Mouse (Mus musculus) heart, embryonic 11.5 days (tissue): ENCODE measurements at regions not wholly inside any gene's neighbourhood (a gene's known extent, or its start where the extent isn't known, plus 50 kb on each side); places are given as distances from the start of the nearest gene placed in this dataset.

Experiments
- ATAC-seq: fragments of 200-750 bp; cut with Nextera tagmentation; replicated peaks from 2 replicates; pipeline ENCODE4 v1.8.0; 2017; ENCODE audit warnings: moderate library complexity; ENCODE audit not compliant: insufficient number of reproducible peaks, low FRiP score, low TSS enrichment
- H3K27ac ChIP-seq: fragments of 300-500 bp; sonication (generic); 2 replicates; pipeline ENCODE4 v1.5.1; 2014; ENCODE audit warnings: mild to moderate bottlenecking, low read depth, low read length
- H3K27me3 ChIP-seq: fragments of 300-500 bp; sonication (generic); 2 replicates; pipeline ENCODE4 v1.6.1; 2014; ENCODE audit warnings: mild to moderate bottlenecking, low read length, mixed read lengths; ENCODE audit not compliant: control insufficient read depth, insufficient read depth
- H3K36me3 ChIP-seq: fragments of 300-500 bp; sonication (generic); 2 replicates; pipeline ENCODE4 v1.6.1; 2014; ENCODE audit warnings: mild to moderate bottlenecking, low read length, moderate library complexity, mixed read lengths; ENCODE audit not compliant: control insufficient read depth, insufficient read depth
- H3K4me1 ChIP-seq: fragments of 300-500 bp; sonication (generic); 2 replicates; pipeline ENCODE4 v1.6.1; 2014; ENCODE audit warnings: low read length; ENCODE audit not compliant: control insufficient read depth, insufficient read depth
- H3K4me2 ChIP-seq: fragments of 300-500 bp; sonication (generic); 2 replicates; pipeline ENCODE4 v1.6.1; 2014; ENCODE audit warnings: mild to moderate bottlenecking, moderate library complexity
- H3K4me3 ChIP-seq: fragments of 300-500 bp; sonication (generic); 2 replicates; pipeline ENCODE4 v1.5.1; 2014; ENCODE audit warnings: low read depth, low read length
- H3K9ac ChIP-seq: fragments of 300-500 bp; sonication (generic); 2 replicates; pipeline ENCODE4 v1.6.1; 2014; ENCODE audit warnings: mild to moderate bottlenecking, low read depth, low read length, moderate library complexity
- H3K9me3 ChIP-seq: fragments of 300-500 bp; sonication (generic); replicated peaks from 2 replicates; pipeline ENCODE4 v1.6.1; 2016; ENCODE audit warnings: low read length; ENCODE audit not compliant: control insufficient read depth
- WGBS: fragments of 180-500 bp; shearing (Covaris S2); extraction: QIAGEN DNeasy Blood & Tissue Kit; methylation state at CpG from one replicate; pipeline ENCODE4 v1.1.7; 2014; ENCODE audit not compliant: insufficient replicate concordance; 5-methylcytosine and 5-hydroxymethylcytosine counted together

DNA sequence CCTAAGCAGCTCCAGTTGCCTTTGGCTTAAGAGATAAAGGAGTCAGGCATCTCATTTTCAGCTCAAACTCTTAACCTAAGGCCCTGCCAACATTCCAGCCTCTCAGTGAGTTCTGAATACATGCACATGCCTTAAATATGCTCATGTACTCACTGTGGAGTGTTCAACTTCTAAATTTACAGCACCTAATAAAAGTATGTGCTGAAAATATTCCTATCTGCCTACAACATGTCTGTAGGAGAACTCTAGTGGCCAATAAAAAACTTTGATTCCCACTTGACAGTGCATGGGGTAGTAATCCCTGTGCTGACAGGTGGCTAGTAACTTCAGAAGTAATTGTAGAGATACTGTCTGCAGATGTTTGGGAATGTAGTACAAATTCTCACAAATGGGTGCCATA lies 319.3 kb upstream of the Intu start:
- no peak overlapping the region for H3K4me2 ChIP-seq
- H3K27ac ChIP-seq = no peak overlapping the region
- H3K4me3 ChIP-seq = no peak overlapping the region
- no peak for ATAC-seq
- no peaks in the 10 kb centered on the region for H3K4me1 ChIP-seq
- no peaks in the 10 kb centered on the region for H3K36me3 ChIP-seq
- H3K9ac ChIP-seq = no peak overlapping the region
- H3K27me3 ChIP-seq = no peaks in the 10 kb centered on the region
- H3K9me3 ChIP-seq = no peaks in the 10 kb centered on the region

- Histone ChIP-seq H3K4me3 (no peak overlapping the region), H3K36me3 (no peaks in the 10 kb centered on the region), H3K27ac (no peak overlapping the region), H3K9ac (no peak overlapping the region), H3K4me1 (no peaks in the 10 kb centered on the region), H3K9me3 (no peaks in the 10 kb centered on the region), H3K27me3 (no peaks in the 10 kb centered on the region), H3K4me2 (no peak overlapping the region)
- no peak for ATAC-seq
- WGBS = 26% methylated on average over 1 of the region's 1 CpGs
These were observed 304.3 kb upstream of the Intu start for GRCm38 (mm10) chr3:40226772-40227171.

DNA sequence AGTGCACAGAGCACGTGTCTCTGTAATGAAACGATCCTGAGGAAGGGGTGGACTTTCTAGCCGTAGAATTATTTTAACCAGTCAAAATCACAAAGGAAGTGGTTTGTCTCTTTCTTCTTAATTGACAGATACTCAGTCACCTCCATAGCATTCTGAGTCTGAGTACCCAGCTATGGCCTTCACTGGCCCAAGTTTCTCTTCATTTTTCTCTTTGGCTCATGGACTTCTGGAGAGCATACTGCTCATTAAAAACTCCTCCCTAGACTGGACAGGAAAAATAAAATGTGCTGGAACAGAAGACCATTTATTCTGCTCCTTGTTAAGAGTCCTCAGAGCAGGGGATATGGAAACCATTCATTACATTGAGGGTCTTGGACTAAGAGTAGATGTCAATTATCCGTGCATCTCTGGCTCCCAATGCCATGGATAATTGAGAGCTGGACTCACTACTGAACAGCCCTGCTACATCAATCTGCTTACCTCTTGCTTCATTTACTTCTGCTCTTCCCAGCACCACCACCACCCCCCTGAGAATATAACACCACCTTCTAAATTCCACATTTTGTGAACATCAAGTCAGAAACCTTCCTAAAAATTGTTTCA lies 287.5 kb upstream of the Intu start:
- no peak overlapping the region for H3K4me2 ChIP-seq
- H3K4me1 ChIP-seq = no peaks in the 10 kb centered on the region
- H3K36me3 ChIP-seq = no peaks in the 10 kb centered on the region
- H3K9ac ChIP-seq = no peak overlapping the region
- H3K27ac ChIP-seq = no peak overlapping the region
- H3K27me3 ChIP-seq = no peaks in the 10 kb centered on the region
- no peaks in the 10 kb centered on the region for H3K9me3 ChIP-seq
- H3K4me3 ChIP-seq = no peak overlapping the region
- 79% methylated on average over 4 of the region's 4 CpGs for WGBS
- ATAC-seq = no peak

DNA sequence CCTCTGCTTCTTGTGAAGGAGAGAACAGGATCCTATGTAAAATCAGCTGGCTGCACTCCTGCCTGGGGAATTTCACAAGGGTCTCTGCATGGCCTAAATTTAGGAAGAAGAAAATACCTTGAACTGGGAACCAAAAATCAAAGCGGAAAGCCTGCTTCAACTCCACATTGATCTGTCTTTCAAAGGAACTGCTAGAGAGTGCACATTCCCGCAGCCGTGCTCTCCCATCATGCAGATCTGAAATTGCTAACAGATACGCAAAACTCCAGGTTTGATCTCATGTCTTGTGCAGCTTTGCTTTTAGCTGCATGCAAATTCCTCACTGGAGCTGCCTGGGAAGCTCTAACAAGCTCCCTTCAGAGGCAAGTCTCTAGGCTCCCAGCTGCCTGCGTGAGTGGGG lies 276.7 kb upstream of the Intu start:
- Histone ChIP-seq H3K4me1 (no peaks in the 10 kb centered on the region), H3K36me3 (no peaks in the 10 kb centered on the region), H3K4me3 (no peak overlapping the region), H3K4me2 (no peak overlapping the region), H3K27ac (no peak overlapping the region), H3K9ac (no peak overlapping the region), H3K9me3 (no peaks in the 10 kb centered on the region), H3K27me3 (no peaks in the 10 kb centered on the region)
- no peak for ATAC-seq
- WGBS = 38% methylated on average over 5 of the region's 5 CpGs

DNA sequence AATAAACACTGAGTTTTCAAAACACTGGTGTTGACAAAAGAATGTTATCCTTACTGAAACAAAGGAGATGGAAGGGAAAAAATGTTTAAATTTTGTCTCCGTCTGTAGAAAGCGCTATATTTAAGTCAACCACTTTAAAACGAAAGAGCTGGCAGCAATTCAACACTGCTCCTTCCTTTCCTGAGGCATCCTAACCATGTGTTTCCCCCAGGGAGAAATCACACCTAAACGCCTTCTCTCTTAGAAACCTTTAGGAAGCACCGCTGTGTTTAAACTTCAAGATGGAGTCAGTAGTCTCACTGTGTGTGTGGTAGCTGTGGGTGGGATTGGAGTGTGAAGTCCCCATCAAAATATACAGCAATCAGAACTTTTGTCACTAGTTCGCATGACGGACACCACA lies 268.6 kb upstream of the Intu start:
- H3K27ac ChIP-seq = no peak overlapping the region
- H3K4me1 ChIP-seq = no peaks in the 10 kb centered on the region
- no peak overlapping the region for H3K9ac ChIP-seq
- 67% methylated on average over 7 of the region's 7 CpGs for WGBS
- H3K4me2 ChIP-seq = no peak overlapping the region
- H3K9me3 ChIP-seq = no peaks in the 10 kb centered on the region
- H3K4me3 ChIP-seq = no peak overlapping the region
- H3K27me3 ChIP-seq = no peaks in the 10 kb centered on the region
- ATAC-seq = no peak
- no peaks in the 10 kb centered on the region for H3K36me3 ChIP-seq

DNA sequence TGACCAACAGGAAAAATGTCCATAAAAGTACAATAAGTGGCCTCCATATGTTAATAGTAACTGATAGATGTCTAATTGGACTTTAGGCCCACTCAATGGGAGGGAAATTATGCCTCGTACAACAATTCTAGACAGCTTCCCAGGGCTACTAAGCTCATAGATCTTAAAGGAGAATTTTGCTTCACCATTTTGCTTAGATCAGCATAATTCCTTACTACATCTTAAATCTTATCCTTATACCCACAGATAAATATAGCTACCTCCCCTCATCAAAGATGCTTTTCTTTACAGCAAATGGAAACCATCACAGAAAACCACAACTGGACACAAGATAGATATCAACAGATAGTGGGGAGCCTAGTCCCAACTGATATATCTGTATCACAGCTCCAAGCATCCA lies 263.6 kb upstream of the Intu start:
- Histone ChIP-seq H3K9ac (no peak overlapping the region), H3K27me3 (no peaks in the 10 kb centered on the region), H3K4me2 (no peak overlapping the region), H3K4me1 (no peaks in the 10 kb centered on the region), H3K36me3 (no peaks in the 10 kb centered on the region), H3K27ac (no peak overlapping the region), H3K9me3 (no peaks in the 10 kb centered on the region), H3K4me3 (no peak overlapping the region)
- ATAC-seq = no peak
- 96% methylated on average over 1 of the region's 1 CpGs for WGBS

- Histone ChIP-seq H3K9me3 (no peaks in the 10 kb centered on the region), H3K27ac (no peak overlapping the region), H3K9ac (no peak overlapping the region), H3K4me1 (no peaks in the 10 kb centered on the region), H3K4me2 (no peak overlapping the region), H3K27me3 (no peaks in the 10 kb centered on the region), H3K4me3 (no peak overlapping the region), H3K36me3 (no peaks in the 10 kb centered on the region)
- WGBS = 74% methylated on average over 1 of the region's 1 CpGs
- no peak for ATAC-seq
These were observed 248.2 kb upstream of the Intu start for GRCm38 (mm10) chr3:40282926-40283325.

GRCm38 (mm10) chr3:40286959-40287710 lies 244.0 kb upstream of the Intu start:
- Histone ChIP-seq H3K4me2 (no peak overlapping the region), H3K9me3 (no peaks in the 10 kb centered on the region), H3K4me1 (no peaks in the 10 kb centered on the region), H3K36me3 (no peaks in the 10 kb centered on the region), H3K27me3 (no peaks in the 10 kb centered on the region), H3K4me3 (no peak overlapping the region), H3K9ac (no peak overlapping the region), H3K27ac (0 out of 2 replicates have a peak overlapping the region, but pooled peaks have one; percentile 22)
- no peak for ATAC-seq
- WGBS = 56% methylated on average over 7 of the region's 7 CpGs

DNA sequence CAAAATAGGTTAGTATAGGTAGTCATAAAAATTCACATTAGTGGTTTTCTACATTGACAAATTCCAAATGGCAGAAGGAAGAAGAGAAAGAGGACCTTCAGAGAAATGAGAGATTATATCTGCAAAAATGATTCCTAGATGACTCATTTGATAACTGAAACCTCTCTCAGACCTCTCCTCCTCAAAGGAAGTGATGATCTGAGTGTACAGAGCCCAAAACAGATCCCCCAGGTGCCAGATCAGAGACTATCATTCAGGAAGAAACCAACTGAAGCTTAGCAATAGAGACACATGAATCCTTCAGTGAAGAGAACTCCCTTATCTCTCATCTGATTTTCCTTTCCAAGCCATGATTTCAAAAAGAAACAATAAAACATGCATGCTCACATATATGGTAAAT lies 234.0 kb upstream of the Intu start:
- no peaks in the 10 kb centered on the region for H3K27me3 ChIP-seq
- no peaks in the 10 kb centered on the region for H3K9me3 ChIP-seq
- ATAC-seq = no peak
- H3K27ac ChIP-seq = no peak overlapping the region
- H3K4me2 ChIP-seq = no peak overlapping the region
- no peak overlapping the region for H3K9ac ChIP-seq
- no peaks in the 10 kb centered on the region for H3K4me1 ChIP-seq
- H3K4me3 ChIP-seq = no peak overlapping the region
- H3K36me3 ChIP-seq = no peaks in the 10 kb centered on the region
